Mouse (Mus musculus) small intestine, adult 2 months (tissue): Measurements from ENCODE around the gene Apba2.

ENCODE experiments used
- CTCF ChIP-seq: fragments of 200-500 bp; IDR thresholded peaks from 2 replicates; pipeline ENCODE4 v1.5.1; 2012; ENCODE audit warnings: low read depth, mild to moderate bottlenecking, control low read depth, inconsistent platforms, low read length, moderate library complexity, mixed read lengths; ENCODE audit not compliant: insufficient replicate concordance, insufficient read length; ENCODE audit errors: extremely low read depth
- POLR2A ChIP-seq: fragments of 200-500 bp; IDR thresholded peaks from 2 replicates; pipeline ENCODE4 v1.6.1; 2012; ENCODE audit warnings: low read depth, mild to moderate bottlenecking, control low read depth, inconsistent platforms, low read length, moderate library complexity

DNA sequence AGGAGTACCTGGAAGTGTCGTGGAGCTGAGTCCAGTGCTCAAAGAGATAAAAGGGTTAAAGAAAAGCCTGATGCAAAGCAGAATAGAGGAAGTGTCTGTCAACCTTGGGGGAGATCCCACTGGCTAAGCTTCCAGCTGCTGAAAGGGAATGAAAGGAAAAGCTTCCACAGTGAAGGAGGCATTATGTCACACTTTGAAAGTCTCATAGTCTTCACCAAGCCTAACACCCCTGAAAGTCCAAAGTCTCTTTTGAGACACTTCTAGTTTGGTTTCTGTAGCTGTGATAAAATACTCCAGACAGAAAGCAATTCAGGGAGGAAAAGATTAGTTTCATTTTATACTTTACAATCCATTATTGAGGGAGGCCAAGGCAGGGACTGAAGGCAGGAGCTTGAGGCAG lies 141.4 kb downstream of the Apba2 start:
- no peak for TF ChIP-seq POLR2A
- TF ChIP-seq CTCF, result no peak
